Mouse (Mus musculus) thymus, adult 2 months (tissue): ENCODE data around the gene Actg2. TPM values are rescaled to one million over a fixed set of nuclear protein-coding genes. Genes with fewer than 3 reads are reported as not detected.
A peak's percentile ranks its signal among the peaks of the same experiment; 100 is the strongest.

ENCODE experiments used
- DNase-seq: peaks from one replicate; pipeline ENCODE4 v3.0.0; 2021
- H3K27ac ChIP-seq: fragments of 200-500 bp; 2 replicates; pipeline ENCODE4 v1.5.1; 2012; ENCODE audit warnings: low read length, control low read depth; ENCODE audit not compliant: control insufficient read depth, insufficient read depth
- H3K27me3 ChIP-seq: fragments of 200-500 bp; 2 replicates; pipeline ENCODE4 v1.6.1; 2012; ENCODE audit warnings: mild to moderate bottlenecking, low read length, moderate library complexity, mixed read lengths; ENCODE audit not compliant: control insufficient read depth, insufficient read depth
- H3K36me3 ChIP-seq: fragments of 200-500 bp; 2 replicates; pipeline ENCODE4 v1.6.1; 2012; ENCODE audit warnings: mild to moderate bottlenecking, low read length, moderate library complexity; ENCODE audit not compliant: control insufficient read depth, insufficient read depth
- H3K4me1 ChIP-seq: fragments of 200-500 bp; replicated peaks from 2 replicates; pipeline ENCODE4 v1.6.1; 2012; ENCODE audit warnings: low read length; ENCODE audit not compliant: control insufficient read depth, insufficient read depth
- H3K4me3 ChIP-seq: fragments of 200-500 bp; 2 replicates; pipeline ENCODE4 v1.5.1; 2012; ENCODE audit warnings: mild to moderate bottlenecking, low read length, control low read depth, moderate library complexity; ENCODE audit not compliant: control insufficient read depth, insufficient read depth
- CTCF ChIP-seq: fragments of 200-500 bp; IDR thresholded peaks from 2 replicates; pipeline ENCODE4 v1.5.1; 2012; ENCODE audit warnings: mild to moderate bottlenecking, control low read depth, low read length, moderate library complexity, borderline replicate concordance; ENCODE audit not compliant: control insufficient read depth, poor library complexity, insufficient read depth; ENCODE audit errors: extremely low read depth
- POLR2A ChIP-seq: fragments of 200-500 bp; IDR thresholded peaks from 2 replicates; pipeline ENCODE4 v1.6.1; 2012; ENCODE audit warnings: mild to moderate bottlenecking, low read length, control low read depth, moderate library complexity; ENCODE audit not compliant: control insufficient read depth, poor library complexity, insufficient read depth; ENCODE audit errors: extremely low read depth
- WGBS: fragments of 180-500 bp; shearing (Covaris S2); methylation state at CpG from one replicate; pipeline ENCODE4 v1.1.7; 2018; 5-methylcytosine and 5-hydroxymethylcytosine counted together
- polyA plus RNA-seq: library from polyadenylated mRNA; depleted of rRNA; stranded (reverse); fragments of >200 nt; gene quantifications from 2 replicates; pipeline ENCODE4 v1.2.3, GENCODE M21; 2012

Actg2 gene
- polyA plus RNA-seq, 1 experiment = 2.3 TPM

DNA sequence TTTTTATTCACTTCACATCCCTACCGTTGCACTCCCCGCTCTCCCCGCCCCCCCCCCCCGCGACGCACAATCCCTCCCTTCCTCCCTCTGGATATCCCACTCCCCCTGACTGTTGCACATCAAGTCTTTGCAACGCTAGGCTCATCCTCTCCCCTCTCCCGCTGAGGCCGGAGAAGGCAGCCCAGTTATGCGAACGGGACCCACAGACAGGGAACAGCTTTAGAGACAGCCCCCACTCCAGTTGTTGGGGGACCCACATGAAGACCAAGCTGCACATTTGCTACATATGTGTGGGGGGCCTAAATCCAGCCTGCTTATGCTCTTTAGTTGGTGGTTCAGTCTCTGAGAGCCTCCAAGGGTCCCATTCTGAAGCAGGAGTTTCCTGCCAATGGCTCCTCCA, 36.6 kb upstream of the Actg2 start, which contains the start of gene Stambp:
Gene Stambp (minus strand): TSS at position 59 of the 400 bp plus-strand sequence.
- no peaks in the 10 kb centered on the region for H3K27me3 ChIP-seq
- H3K4me3 ChIP-seq = peak within 1 kb of the TSS; percentile 93
- WGBS = 3% methylated on average over 9 of the region's 11 CpGs
- H3K4me1 ChIP-seq = peaks cover 12% of the 10 kb centered on the region
- TF ChIP-seq CTCF = no peak
- no peak for TF ChIP-seq POLR2A
- DNase-seq = peak; percentile 19
- H3K27ac ChIP-seq = no peak within 1 kb of the TSS
- H3K36me3 ChIP-seq = no peaks in the 10 kb centered on the region

DNA sequence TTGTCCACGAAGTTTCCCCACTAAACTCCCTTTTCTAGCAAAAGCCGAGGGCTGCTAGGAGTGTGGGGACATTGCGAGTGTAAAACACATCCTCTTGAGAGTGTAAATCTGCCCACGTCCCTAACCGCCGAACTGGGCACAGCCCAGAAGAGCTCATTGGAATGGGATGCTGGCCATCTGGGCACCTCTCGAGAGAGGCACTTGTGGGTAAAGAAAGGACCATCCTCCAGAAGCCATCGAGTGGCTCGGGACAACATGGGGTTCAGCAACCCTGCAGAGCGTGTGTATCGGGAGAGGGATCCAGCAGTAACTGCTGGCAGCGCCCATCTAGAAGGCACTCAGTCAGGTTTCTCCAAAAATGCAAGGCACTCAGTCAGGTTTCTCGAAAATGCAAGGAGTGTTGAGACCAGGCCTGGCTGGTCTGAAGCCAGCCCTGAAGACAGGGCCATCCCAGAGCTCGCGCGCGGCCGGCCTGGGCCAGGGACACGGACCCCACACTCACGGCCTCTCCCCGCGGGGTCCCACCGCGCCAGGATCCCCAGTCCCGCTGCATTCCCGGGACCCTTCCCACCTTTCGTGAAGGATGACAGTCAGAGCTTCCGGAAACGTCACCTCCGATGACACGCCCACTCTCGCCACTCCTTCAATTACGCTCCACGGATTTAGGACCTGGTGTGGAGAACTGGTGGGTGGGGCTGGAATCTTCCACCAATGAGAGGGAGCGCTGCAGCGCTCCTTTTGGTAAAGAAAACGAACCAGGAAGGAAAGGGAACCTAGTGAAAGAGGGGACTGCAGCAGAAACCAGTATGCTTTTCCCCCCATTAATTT, 36.0 kb upstream of the Actg2 start:
- TF ChIP-seq POLR2A (peak; percentile 46; the same call in 1 of the 2 replicates), CTCF (no peak)
- DNase-seq = peak; percentile 87
- Histone ChIP-seq H3K27me3 (no peaks in the 10 kb centered on the region), H3K27ac (no peak overlapping the region), H3K4me3 (peak overlapping the region; percentile 93), H3K4me1 (peaks cover 12% of the 10 kb centered on the region), H3K36me3 (no peaks in the 10 kb centered on the region)
- 6% methylated on average over 37 of the region's 37 CpGs for WGBS

DNA sequence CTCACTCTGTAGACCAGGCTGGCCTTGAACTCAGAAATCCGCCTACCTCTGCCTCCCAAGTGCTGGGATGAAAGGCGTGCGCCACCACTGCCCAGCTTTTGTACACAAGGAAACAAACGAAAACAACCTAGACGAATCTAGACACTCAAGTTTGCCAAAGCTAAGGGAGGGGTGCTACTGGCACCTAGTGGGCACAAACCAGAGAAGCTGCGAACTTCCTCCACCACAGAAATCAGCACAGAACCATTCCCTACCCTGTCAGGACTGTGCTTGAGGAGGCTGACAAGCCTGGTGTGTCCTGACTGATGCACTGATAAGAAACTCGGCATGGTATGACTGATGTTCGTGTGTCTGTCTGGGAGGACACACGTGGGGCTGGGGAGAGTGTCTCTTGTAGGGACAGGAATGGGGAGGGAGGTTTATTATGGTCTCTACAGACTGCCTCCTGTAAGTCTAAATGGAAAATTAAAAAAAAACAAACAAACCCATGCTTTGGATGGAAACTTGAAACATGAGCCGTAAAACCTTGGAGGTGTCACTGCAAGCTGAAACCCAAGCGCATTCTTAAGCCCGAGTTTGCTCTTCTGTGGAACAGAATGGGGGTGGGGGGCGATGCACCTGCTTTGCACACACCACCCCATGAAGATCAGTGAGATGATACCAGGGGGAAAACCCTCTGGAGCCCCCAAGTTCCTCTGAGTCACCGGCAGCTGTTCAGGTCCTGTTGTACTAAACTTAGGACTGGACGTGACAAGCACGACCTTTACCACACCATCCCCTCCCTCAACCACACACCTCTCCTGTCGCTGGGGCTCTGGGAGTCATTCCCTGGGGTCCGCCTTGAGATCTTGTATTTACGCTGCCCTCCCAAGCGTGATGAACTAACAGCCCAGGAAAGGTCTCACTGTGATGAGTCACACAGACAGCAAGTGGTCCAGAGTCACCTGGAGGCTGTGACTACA, 33.1 kb upstream of the Actg2 start:
- WGBS = 84% methylated on average over 20 of the region's 20 CpGs
- Histone ChIP-seq H3K27ac (no peak overlapping the region), H3K36me3 (no peaks in the 10 kb centered on the region), H3K4me1 (peaks cover 12% of the 10 kb centered on the region), H3K4me3 (no peak overlapping the region), H3K27me3 (no peaks in the 10 kb centered on the region)
- no peak for TF ChIP-seq CTCF
- no peak for TF ChIP-seq POLR2A
- DNase-seq = no peak

DNA sequence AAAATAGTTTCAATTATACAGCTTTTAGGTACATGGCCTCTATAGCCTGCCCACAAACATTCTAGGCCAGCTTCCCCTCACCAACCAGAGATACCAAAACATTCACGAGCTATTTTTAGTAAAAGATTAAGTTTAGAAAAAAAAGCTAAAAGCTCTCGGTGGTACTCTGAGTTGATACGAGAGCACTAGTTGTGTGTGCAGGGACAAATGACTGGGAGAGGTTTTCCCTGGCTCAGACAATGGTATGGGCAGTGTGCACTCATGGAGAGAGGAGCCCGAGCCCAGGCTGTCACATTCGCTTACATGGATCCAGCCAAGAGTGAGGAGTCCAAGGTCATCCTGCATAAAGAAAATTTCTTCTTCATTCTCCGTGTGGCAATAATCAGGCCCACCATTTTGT, 19.9 kb upstream of the Actg2 start:
- no peak for DNase-seq
- Histone ChIP-seq H3K4me3 (no peak overlapping the region), H3K27me3 (no peaks in the 10 kb centered on the region), H3K4me1 (no peaks in the 10 kb centered on the region), H3K27ac (no peak overlapping the region), H3K36me3 (peaks cover 17% of the 10 kb centered on the region; the same call in 1 of the 2 replicates)
- TF ChIP-seq CTCF (no peak), POLR2A (no peak)
- WGBS = 86% methylated on average over 6 of the region's 6 CpGs

DNA sequence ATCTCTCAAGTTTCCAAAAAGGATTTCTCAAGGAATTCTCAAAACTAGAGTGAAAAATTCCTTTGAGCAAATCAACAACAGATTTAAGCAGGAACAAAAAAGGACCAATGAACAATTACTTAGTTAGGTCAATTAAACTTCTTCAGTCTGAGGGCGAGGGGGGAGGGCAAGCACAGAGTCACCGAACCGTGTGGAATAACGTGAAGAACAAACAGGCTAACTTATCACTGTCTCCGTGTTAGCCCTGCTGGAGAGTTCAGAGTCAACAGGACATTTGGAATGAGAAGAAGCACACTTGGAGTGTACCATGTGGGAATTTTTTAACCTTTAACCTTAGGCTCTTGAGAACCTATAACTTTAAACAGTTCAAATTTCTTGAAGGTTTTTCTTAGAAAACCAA, 12.3 kb upstream of the Actg2 start:
- Histone ChIP-seq H3K4me3 (no peak overlapping the region), H3K27me3 (no peaks in the 10 kb centered on the region), H3K4me1 (no peaks in the 10 kb centered on the region), H3K36me3 (peaks cover 22% of the 10 kb centered on the region), H3K27ac (no peak overlapping the region)
- TF ChIP-seq POLR2A = no peak
- no peak for TF ChIP-seq CTCF
- no peak for DNase-seq
- 96% methylated on average over 5 of the region's 5 CpGs for WGBS

DNA sequence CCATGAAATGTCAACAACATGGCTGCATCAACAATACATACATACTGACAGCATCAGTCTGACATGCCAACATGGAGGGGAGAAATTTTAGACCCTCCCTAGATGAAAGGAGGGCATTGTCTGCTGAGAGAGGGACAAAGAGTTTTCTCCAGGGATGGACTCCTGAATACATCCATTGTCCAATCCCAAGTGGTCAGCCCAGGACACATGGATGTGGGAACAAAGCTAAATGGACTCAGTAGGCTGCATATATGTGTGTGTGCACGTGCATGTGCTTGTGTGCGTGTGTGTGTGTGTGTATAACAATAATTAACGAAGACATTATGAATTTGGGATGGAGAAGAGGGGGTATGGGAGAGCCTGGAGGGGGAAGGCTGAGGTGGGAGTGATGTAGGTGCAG, 9.7 kb upstream of the Actg2 start:
- DNase-seq = no peak
- H3K27me3 ChIP-seq = no peaks in the 10 kb centered on the region
- H3K27ac ChIP-seq = no peak overlapping the region
- H3K36me3 ChIP-seq = peaks cover 19% of the 10 kb centered on the region
- 98% methylated on average over 3 of the region's 3 CpGs for WGBS
- H3K4me1 ChIP-seq = no peaks in the 10 kb centered on the region
- no peak overlapping the region for H3K4me3 ChIP-seq
- TF ChIP-seq POLR2A (no peak), CTCF (no peak)
